2 mouse cellular contexts compared by ENCODE assay signal in genomic region chr16:95996156-95996555, GRCm38 (mm10).
TF ChIP-seq lines count a peak whose summit lies in the region.

No protein-coding gene starts in this region.

TF ChIP-seq in CH12.LX, 34 proteins besides CTCF, POLR2A, EP300 and RAD21 (continued from another document):
- no peak for TF ChIP-seq RCOR1 (conservative IDR thresholded peaks at IDR 0.05; ENCODE audit: low read depth, low read length)
TF ChIP-seq in CH12.LX: peak in this region for 1.

TF ChIP-seq in myocyte, 11 proteins besides CTCF, POLR2A, EP300 and RAD21:
- TF ChIP-seq MYOD1 (IDR thresholded peaks at IDR 0.05; ENCODE audit: control insufficient read depth in 1 of 3, insufficient read length in 2 of 3, low read depth in 2 of 3) (no peak), POLR2AphosphoS2 (IDR thresholded peaks at IDR 0.05; ENCODE audit: insufficient read length, low read depth) (peak; percentile 34)
TF ChIP-seq in myocyte: peak in this region for 1.
